Mouse (Mus musculus) forelimb bud, embryonic 11.5 days (tissue): Measurements from ENCODE around the gene Asic4.
A peak's percentile ranks its signal among the peaks of the same experiment; 100 is the strongest.

ENCODE experiments used
- DNase-seq: peaks from one replicate; pipeline ENCODE4 v3.0.0-alpha.2; 2012; ENCODE audit warnings: low read depth, low spot score

The Asic4 gene

DNA sequence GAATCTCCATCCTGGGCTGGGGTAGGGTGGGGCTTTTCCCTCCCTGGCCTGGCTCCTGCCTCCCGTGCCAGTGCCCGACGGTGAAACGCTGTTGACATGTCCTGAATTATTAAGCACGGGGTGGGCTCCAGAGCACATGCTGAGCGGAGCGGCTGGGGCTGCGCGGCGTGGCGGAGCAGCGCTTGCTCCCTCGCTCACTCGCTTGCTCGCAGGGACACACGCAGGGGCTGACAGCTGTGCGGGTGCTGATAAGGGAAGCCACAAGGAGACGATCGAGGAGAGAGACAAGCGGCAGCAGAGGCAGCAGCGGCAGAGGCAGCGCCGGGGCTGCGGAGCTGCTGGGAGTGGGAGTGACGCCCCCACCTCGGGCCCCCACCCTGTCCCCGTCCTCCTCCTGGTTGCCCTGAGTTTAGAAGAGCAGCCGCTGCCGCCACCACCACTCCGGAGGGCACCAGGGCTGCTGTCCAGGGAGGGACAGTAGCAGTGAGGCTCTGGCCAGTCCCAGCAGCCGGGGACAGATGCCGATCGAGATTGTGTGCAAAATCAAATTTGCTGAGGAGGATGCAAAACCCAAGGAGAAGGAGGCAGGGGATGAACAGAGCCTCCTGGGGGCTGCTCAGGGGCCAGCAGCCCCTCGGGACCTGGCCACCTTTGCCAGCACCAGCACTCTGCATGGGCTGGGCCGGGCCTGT lies at the start of gene Asic4:
TSS of gene Asic4 (plus strand) at position 123 of the 692 bp plus-strand sequence.
- DNase-seq = no peak

DNA sequence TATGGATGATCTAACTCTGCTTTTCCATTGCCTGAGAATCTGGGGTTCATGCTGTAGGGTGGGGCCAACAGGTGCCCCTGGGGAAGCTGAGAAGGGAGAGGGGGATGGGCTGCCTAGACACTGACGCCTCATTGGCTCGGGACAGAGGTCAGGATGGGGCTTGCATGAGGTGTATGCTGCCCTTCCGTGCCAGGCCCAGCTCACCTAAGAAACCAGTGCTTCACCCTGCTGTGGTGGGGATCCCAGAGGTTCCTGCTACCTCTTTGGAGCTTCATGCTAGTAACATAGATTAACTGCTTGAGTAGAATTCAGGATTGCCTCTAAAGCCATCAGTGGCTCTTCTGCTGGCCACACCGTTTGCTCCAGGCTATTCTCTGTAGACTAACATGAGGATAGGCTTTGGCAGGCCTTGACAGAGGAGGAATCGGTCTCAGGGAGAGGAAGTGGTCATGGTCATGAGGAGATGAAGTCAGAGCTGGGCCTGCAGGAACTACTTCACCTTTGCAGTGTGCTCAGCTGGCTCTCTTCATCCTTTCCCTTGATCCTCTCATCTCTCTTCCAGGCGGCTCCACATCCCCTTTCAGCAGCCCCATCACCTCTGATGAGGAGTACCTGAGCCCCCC lies 49.6 kb upstream of the Asic4 start:
- DNase-seq = no peak

DNA sequence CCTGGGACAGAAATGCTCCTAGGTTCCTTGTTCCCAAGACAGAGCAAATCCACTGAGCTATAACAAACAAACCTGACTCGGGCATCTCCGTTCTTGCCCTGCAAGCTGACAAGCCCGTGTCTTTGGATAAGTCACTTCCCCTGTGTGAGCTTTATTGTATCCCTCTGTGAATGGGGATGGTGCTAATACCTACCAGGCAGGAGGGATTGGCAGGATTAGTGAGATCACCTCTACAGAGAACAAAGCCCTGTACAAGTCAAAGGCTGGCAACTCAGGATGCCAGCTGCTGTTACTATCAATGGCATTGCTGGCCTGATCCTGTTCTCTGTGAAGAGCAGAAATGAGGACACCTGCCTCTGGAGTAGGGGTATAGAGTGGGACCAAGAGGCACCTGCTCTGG lies 44.7 kb upstream of the Asic4 start:
- DNase-seq = no peak

DNA sequence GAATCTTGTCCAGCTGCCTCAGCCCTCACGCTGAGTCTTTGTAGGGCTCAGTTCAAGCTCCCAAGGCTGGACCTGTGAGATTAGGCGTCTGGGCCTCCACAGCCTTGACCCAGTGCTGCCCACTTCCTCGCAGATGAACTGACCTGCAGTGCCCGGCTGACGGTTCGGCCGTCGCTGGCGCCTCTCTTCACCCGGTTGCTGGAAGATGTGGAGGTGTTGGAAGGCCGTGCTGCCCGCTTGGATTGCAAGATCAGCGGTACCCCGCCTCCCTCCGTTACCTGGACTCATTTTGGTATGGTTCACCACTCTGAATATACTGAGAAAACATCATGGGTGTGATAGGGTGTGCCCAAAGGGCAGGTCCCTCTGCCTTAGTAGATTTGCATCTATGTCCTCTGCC lies 44.1 kb upstream of the Asic4 start:
- no peak for DNase-seq

DNA sequence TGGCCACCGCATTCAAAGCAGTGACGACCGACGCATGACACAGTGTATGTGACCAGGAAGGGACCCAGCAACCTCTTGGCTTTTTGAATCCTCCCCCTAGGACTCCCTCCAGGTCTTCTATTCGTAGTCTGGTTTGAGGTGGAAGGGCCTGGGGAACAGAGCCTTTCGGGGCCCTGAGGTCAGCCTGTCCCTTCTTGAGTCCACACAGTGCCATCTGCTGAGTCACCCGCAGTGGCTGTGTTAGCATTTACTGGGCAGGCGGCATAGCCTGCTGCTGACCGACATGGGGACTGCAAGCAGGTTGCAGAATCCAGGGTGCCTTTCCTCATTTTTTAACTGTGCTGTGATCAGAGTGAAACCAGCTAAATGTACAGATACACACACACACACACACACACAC lies 43.2 kb upstream of the Asic4 start:
- DNase-seq = no peak

DNA sequence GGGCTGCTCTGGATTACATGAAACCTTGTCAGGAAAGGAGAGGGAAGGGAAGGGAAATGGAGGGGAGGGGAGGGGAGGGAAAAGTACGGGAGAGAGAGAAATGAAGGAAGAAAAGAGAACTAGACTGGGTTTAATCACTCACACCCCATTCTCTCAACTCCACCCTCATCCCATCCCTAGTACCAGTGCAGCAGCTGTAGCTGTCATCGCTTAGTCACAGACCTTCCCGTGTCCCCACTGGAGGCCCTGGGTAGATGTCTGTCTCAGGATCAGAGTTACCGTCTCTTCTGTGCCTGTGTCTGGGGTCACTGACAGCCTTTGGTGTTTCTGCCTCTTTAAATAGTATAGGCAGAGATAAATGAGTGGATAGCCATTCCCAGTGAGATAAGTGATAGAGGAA lies 42.0 kb upstream of the Asic4 start:
- DNase-seq = no peak

DNA sequence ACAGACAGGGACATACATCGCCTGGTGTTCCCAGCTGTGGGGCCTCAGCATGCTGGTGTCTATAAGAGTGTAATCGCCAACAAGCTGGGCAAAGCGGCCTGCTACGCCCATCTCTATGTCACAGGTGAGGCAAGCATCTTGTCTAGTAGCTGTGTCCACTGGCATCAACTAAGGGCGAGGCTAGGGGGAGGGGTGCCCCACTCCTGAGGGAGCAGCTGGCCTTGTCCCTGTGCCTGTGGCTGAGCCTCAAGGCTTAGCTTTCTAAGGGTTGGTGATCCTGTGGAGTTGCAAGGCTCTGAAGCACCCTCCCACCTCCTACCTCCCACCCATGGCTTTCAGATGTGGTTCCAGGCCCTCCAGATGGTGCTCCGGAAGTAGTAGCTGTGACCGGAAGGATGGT lies 40.3 kb upstream of the Asic4 start:
- DNase-seq = no peak

DNA sequence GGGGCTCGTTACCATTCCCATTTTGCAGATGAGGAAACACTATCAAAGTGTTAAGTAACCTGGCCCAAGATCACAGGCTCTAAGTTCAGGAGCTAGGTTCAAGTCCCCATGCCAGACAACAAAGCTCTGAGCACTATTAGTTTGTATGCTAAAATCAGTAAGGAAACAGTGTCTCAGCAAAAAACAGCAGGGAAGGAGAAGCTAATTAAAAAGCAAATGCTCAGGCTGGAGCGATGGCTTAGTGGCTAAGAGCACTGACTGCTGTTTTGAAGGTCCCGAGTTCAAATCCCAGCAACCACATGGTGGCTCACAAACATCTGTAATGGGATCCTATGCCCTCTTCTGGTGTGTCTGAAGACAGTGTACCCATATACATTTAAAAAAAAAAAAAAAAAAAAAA lies 38.0 kb upstream of the Asic4 start:
- no peak for DNase-seq

DNA sequence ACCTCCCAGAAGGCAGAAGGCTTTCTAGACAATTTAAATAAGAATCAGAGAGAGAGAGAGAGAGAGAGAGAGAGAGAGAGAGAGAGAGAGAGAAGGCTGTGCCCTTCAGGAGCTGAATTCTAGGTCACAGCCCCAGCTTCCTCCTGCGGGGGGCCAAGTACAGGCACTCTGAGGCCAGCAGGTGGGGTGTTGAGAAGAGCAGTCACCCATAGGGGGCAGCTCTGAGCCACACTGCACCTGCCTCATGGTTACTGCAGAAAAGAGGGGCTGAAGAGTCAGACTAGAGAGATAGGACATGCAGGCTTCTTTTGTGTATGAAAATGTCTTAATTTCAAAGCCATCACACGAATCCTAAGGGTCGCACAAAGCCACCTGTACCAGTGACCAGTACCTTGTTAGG lies 36.5 kb upstream of the Asic4 start:
- DNase-seq = peak; percentile 29

DNA sequence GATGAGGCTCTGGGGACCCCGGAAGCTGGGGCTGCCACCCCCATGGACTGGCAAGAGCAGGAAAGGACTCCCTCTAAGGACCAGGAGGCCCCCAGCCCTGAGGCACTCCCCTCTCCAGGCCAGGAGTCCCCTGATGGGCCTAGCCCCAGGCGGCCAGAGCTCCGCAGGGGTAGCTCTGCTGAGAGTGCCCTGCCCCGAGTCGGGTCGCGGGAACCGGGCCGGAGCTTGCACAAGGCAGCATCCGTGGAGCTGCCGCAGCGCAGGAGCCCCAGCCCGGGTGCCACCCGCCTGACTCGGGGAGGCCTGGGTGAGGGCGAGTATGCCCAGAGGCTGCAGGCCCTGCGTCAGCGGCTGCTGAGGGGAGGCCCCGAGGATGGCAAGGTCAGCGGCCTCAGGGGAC lies 28.4 kb upstream of the Asic4 start:
- DNase-seq = no peak

DNA sequence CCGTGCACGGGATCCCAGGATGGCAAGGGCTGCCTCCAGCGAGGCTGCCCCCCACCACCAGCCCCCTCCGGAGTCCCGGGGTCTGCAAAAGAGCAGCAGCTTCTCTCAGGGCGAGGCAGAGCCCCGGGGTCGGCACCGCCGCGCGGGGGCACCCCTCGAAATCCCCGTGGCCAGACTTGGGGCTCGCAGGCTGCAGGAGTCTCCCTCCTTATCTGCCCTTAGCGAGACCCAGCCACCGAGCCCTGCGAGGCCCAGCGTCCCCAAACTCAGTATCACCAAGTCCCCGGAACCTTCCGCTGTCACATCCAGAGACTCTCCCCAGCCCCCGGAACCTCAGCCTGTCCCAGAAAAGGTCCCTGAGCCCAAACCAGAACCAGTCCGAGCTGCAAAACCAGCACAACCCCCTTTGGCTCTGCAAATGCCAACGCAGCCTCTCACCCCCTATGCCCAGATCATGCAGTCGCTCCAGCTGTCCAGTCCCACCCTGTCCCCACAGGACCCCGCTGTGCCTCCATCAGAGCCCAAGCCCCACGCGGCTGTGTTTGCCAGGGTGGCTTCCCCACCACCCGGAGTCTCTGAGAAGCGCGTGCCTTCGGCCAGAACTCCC lies 27.9 kb upstream of the Asic4 start:
- no peak for DNase-seq

DNA sequence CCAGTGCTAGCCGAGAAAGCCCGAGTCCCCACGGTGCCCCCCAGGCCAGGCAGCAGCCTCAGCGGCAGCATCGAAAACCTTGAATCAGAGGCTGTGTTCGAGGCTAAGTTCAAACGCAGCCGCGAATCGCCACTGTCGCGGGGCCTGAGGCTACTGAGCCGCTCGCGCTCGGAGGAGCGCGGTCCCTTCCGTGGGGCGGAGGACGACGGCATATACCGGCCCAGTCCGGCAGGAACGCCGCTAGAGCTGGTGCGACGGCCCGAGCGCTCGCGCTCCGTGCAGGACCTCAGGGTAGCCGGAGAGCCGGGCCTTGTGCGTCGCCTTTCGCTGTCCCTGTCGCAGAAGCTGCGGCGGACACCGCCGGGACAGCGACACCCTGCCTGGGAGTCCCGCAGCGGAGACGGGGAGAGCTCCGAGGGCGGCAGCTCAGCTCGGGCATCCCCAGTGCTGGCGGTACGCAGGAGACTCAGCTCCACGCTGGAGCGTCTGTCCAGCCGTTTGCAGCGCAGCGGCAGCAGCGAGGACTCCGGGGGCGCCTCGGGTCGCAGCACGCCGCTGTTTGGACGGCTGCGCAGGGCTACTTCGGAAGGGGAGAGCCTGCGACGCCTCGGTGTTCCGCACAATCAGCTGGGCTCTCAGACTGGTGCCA lies 27.3 kb upstream of the Asic4 start:
- peak; percentile 36 for DNase-seq

DNA sequence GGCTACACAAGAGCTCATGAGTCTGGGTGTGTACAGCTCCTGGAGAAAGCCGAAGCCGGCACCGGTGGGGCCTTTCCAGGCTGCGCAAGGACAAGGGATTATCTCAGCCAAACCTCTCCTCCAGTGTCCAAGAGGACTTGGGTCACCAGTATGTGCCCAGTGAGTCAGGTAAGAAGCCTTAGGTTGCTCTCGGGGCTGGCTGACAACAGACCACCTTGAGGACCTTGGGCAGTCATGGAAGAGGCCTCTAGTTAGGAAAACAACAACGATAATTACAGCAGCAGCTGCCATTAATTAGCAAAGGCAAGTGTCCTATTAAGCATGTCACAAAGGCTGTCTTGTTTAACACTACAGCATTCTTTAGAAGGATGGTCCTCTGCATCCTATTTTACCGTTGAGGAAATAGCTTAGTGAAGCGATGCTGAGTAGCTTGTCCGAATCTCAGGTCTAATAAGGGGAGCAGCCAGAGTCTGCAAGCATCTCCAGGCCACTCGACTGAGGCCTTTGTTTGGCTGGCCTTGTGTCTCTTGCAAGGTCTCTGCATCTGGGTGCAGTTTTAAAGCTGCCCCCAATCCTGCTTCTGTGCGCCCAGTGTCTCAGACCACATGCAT lies 26.4 kb upstream of the Asic4 start:
- no peak for DNase-seq

DNA sequence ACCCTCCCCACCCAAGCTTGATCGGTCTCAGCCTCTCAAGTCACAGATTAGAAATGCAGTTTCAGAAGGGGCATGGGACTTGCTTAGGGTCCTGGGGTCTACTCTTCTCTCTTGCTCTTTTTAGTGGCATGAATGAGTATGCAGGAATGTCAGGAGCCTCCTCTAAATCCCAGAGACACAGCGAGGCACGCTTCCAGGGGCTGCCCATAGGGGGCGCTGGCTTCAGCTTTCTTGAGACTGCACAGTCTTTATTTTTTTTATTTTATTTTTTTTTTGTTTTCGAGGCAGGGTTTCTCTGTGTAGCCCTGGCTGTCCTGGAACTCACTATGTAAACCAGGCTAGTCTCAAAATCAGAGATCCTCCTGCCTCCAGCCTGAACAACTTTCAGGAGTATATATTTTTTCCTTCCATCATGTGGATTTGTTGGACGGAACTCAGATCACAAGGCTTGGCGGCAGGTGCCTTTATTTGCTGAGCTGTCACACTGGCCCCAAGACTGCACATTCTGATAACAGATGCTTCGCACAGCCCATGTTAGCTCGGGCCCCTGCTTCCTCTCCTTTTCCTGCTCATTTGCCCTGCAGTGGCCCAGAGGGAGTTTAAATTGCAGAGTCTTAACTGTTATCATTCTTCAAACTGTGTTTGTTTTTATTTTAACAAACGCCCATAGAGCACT lies 24.3 kb upstream of the Asic4 start:
- DNase-seq = peak; percentile 79

DNA sequence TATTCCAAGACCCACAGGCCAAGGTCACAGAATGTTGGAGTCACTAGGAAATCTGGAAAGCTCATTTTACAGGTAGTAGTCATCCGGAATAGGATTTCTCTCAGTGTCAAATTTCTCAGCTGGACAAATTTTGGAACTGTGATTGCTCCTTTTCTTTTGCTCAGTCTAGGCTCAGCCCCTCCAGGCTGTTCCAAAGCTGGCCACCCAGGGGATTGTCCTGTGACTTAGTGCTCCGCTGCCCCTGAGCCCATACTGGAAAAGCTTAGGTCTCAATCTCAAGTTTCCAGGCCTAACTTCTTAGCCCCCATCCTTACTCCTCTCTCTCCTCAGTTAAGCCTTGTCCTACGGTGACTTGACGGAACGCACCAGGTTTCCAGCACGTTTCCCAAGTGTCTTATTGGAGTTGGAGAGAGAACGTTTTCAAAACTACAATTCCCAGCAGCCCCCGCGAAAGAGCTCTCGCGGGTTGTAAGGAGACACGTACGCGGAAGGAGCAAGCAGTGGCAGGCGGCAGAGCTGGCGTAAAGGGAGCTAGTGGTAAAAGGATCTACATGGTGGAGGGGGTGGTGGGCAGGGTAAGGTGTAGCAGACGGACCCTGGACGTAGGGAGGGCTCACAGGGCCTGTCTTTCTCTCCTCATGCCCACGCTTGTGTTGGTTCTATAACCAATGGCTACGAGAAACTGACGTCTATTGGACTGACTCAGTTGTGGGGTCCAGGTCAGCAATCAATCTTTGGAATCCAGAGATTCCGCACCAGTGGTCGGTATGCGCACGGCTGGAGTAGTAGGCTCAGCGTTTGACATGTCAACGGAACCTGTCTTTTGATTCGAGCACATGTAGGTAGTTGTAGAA lies 14.5 kb upstream of the Asic4 start, which contains the start of gene Gmppa:
TSS of gene Gmppa (plus strand) at position 456 of the 854 bp plus-strand sequence.
- DNase-seq = peak; percentile 86

DNA sequence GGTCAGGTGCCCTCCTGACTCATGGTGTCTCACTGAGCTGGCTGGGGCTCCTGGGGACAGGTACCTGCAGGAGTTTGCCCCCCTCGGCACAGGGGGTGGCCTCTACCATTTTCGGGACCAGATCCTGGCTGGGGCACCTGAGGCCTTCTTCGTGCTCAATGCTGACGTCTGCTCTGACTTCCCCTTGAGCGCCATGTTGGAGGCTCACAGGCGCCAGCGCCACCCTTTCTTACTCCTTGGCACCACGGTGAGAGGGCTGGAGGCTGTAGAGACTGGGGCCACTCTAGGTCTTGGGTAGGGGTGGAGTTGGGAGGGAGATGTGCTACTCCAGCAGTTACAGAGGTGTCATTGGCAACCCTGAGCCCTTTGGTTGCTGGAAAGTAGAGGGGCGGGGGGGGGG lies 11.5 kb upstream of the Asic4 start:
- DNase-seq = no peak

DNA sequence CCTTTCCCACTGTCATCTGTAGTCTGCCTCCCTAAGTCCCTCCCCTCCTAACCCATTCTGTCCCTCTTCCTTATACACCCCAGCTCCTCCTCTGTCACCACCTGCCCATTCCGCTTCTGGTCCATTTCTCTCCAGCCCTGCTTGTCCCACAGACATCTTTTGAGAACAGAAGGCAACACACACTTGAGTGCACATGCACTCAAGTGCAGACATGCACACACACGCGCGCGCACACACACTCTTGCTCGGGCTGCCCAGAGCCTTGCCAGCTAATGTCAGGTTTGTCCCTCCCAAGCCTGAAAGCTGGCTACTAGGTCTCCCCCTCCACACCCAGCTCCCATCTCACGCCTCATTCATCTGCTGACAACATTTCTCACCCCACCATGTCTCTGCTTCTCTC lies 9.6 kb upstream of the Asic4 start:
- DNase-seq = no peak

DNA sequence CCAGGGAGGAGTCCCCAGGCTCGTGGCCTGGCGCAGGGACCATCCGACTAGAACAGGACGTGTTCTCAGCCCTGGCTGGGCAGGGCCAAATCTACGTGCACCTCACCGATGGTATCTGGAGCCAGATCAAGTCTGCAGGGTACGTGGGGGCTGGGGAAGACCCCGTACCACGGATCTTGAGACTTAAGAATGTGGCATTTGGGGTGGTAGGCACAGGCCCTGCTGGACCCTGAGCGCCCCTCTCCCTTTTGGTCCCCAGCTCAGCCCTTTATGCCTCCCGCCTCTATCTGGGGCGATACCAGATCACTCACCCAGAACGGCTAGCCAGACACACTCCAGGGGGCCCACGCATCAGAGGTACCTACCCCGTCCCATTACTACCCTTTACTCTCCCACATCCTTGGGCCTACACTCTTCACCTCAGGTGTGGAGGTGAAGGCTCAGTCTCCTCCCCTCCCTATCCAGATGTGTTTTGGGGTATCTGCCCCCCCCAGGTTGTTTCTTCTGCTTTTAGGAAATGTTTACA lies 8.7 kb upstream of the Asic4 start:
- no peak for DNase-seq

DNA sequence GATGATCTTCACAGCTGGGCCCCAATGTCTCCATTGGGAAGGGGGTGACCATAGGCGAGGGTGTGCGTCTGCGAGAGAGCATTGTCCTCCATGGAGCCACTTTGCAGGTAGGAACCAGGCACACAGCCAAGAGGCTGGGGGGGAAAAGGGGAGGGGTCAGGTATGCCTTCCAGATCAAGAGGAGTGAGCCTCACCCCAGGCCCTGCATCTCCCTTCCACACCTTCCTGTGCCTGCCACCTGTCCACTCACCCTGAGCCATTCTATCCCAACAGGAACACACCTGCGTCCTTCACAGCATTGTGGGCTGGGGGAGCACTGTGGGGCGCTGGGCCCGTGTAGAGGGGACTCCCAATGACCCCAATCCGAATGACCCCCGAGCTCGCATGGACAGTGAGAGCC lies 8.1 kb upstream of the Asic4 start:
- DNase-seq = no peak

DNA sequence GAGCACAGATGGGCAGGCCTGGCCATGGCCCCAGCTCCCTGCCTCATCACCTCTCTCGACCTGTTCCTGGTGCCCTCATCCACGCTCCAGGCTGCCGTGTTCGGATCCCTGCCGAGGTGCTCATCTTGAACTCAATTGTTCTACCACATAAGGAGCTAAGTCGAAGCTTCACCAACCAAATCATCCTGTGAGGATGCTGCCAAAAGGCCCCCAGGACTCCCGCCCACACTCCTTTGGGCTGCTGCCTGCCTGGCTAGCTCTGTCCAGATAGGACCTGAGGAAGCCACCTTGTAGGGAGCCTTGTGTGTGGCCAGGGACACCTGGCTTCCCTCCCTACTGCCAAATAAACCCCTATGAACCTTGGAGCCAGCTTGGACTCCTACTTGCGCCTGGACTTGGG lies 7.4 kb upstream of the Asic4 start:
- no peak for DNase-seq
